Mouse (Mus musculus) right cerebral cortex, adult 2 months (tissue): ENCODE results near the gene Gm21905.

Source experiments
- DNase-seq, 2 experiments: peaks; one replicate each; pipeline ENCODE4 v3.0.0; 2021 to 2022; ENCODE audit warnings: low spot score in 2 of 2

The Gm21905 gene

DNA sequence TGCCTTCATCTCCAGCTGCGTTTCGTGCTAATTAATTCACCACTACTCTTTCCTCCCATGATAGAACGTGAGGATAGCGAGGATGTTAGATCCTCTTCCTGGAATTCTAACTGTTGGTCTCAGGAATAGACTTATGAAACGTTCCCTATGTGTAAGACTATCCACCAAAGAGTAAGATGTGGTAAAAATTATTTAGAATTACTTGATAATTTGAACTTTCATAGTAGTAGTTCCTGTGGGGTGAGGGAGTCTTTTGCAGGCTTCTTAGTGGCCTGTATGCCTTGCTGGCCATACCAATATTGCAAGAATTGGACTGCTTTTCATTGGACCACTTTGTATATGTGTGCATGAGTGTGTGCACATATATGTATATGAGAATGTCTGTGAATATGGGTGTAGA lies at the start of gene Gm21905:
Gene Gm21905, minus strand, starts transcription at position 101 of the 400 bp plus-strand sequence.
- DNase-seq = no peak

DNA sequence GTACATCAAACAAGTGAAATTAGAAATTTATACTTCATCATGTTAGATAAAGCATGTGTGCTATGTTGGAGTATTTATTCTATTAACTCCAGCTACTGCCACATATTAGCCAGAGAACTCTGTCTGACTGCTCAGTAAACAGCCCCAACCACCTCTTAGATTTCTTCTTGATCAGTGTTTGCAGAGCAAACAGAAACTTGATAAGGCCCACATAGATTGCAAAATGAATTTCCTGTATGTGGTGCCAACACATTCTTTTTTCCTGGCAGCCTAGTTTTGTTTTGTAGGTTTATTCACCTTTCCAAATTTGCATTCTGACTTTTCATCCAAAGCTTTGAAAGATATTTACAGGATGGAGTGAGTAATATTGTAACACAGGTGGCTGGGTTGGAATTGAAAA lies 44.2 kb upstream of the Gm21905 start:
- no peak for DNase-seq

DNA sequence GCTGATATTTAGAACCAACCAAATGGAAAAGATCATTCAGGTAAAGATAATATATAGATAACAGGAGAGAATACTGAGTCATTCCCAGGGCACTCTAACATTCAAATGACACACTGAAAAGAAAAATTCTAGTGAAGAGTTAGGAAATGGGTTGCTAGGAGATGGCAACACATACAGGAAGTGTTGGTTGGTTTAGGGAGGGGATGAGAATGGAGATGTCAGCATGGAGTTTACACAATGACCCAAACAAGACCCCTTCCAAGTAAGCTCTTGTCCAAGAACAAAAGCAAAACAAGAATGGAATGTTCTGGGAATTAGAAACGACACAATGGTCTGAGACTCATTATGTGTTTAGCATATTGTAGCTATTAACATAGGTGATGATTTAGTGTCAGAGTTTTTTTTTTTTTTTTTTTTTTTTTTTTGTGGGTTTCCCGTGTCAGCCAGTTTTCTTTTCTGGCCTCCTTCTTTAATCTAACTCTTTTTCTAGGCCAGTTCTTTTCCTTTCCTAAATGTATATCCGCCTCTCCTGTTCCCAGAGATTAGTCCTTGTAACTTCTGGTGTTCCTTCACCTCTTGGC lies 35.8 kb upstream of the Gm21905 start:
- DNase-seq = no peak

DNA sequence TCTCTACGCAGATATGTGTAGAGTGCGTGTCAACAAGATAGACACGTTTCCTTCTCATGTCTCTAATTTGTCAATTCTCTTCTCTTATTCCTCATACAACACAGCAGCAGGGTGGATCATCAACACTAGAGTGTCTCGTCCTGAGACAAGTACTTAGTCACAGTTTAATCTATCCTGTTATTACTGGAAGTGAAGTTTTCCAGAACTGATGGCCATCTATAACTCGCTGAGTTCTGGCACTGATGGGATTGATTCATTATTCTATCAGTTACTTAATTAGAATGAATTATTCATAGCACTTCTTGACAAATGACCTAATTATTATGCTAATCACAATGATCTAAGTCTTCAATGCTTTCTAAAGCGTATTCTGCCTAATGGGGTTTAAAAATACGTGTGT lies 23.3 kb upstream of the Gm21905 start:
- no peak for DNase-seq

DNA sequence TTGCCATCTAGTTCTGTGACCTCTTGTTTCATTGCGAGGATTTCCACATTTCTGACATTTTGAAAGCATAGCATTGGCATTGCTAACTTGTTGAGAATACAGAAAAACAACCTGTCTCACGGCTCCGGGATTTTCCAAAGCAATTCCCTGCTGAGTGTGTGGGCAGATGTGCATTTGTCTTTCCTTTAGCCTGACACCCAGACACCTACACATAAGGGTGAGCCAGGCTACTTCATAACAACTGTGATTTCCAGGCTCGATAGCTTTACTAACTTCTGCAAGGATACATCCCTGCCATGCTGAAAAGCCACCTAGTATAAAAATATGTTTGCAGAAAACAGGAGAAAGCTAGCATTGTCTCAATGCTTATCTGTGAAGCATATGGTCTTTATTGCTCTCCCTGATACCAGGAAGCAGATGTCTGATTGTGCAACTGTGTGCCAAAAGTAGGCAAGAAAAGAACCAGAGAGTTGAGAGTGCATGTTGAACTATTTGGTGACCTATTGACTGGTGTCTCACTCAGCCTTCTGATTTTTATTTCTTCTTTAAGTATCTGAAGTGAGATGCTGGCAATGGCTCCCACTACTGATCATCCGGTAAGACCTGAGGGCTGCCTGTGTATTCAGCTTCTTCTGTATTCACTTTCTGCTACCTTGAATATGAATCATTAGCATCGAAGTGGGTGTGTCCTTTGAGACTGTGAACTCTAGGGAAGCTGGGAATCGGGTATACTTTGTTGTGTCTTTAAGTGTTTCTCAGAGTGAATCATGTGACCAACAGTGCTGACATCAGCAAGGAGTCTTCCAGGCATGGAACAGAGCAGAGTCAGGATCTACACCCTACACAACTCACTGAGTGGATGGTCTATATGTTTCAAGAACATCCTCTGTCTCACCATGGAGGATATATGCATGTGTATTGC lies 15.7 kb upstream of the Gm21905 start:
- peak; percentile 19 to 47 for DNase-seq

DNA sequence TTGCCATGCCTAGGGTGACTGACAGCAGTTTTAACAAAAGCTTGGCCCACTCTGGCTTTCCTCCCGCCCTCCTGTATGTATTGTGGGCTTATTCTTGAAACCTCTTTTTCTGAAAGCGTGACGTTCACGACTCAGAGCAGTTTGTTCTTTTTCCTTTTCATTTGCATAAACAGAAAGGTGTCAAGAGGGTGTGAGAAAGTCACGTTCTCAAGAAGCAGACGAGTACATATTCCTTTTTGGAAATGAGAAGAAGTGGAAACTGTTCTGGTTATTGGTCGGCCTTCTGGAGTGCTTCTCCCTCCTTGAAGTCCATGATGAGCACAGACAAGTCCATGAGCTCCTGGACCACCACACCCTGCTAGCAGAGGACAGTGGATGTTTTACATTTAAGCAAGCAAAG lies 9.3 kb upstream of the Gm21905 start:
- DNase-seq = no peak

DNA sequence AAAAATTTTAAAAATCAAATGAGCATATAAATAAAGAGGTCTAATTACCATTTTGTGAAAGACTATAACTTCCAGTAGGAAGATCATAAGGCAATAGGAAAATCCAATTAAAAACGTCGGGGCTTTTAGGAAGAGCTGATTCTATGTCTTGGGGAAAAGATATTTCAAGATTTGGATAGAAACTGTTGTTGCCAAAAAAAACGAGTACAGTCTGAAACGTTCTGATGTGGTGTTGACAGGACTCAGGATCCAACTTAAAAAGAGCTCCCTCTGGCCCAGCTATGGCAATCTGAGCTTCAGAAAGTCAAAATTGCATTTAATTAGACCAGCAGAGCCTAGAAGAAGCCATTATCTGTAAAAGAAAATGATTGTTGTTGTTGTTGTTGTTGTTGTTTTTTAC lies 7.9 kb upstream of the Gm21905 start:
- no peak for DNase-seq

DNA sequence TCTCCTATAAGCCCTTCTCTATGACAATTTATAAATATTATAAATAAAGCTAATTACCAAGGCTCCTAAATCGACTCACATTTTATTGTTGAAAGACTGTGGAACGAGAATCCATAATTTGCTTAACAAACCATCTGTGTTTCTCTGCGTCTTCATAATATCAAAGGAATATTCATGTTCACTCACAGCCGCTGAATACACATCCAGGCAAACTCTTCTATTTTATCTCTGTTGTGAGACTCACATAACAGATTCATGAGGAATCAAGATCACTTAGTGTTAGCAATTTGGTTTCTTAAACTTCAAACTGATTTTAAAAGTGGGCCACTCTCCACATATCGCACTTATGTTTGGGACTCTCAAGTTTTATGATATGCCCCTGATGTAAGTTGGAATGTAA lies 1.9 kb upstream of the Gm21905 start:
- DNase-seq = no peak

DNA sequence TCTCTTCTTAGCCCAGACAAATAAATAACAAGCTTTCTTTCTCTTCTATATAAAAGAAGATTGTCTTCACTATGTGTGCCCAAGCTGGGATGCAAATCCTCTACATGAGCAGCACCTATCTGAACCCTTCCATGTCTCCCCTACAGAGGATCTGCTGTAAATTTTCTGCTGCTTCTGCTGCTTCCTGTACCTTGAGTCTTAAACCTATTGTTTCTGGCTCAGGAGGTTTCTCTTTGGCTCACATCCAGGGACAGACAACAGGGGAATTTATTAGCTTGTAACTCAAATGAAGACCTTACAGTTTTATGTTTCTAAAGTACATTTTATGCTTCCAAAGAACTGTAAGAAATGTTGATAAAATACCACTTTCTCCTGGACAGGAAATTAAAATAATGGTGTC lies 785 bp upstream of the Gm21905 start:
- no peak for DNase-seq

DNA sequence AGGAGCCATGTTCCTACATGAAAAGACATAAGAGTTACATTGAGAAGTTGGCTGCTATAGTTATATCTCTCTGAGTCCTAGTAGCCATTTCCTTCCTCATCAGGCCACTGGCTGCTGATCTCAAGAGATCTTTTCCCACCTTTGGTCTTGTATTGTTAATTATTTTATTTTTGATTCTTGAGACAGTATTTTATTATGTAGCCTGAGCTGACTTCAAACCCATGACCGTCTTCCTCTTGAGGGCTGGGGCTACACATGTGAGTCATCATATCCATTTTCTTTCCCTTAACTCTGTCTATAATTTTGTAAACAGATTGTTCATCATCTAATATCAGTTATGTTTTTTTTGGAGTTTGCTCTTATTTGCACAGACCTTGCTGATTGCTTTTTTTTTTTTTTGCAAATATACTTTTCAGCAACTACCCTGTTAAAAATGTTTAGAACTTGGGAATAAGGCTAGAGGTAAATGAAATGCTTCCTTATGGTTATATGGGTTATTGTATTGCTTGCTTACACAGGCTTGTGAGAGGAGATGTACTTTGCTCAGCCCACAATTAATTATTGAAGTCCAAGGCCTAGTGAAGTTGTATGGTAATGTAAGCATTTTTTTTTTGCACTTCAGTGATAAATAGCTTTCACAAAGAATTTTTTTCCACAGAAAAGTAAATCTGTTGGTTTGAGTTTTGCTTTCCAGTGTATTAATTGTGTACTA lies 2.0 kb downstream of the Gm21905 start:
- DNase-seq = no peak

DNA sequence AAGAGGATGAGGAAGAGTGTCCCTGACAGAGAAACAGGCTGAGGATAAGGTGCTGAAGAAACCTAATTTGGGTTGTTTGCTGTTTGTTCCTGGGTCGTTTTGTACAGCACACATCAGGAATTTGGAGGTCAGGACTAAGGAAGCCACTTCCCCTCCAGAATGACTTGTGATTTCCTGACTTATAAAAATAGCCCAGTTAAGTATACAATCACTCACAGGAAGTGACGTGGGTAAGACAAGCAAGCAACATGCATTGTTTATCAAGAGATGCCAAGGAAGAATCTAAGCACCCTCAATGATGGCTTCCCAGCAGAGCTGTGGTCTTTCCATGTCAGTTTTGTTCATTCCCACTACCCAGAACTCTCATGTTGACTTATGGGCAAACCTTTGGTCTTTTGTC lies 3.0 kb downstream of the Gm21905 start:
- DNase-seq = no peak

DNA sequence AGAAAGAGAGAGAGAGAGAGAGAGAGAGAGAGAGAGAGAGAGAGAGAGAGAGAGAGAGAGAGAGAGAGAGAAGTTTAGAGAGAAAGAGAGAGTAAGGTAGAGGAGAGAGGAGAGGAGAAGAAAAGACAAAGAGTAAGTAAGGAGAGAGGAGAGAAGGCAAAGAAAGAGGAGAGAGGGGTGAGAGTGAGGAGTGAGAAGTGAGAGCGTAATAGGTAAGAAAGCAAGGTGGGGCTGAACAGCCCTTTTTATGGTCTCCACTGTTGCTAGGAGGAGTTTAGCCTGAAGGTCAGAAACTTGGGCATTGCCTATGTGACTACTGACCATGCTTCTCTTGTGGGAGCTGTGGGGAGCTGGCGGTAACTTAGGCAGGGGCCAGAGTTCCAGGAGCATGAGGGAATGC lies 4.9 kb downstream of the Gm21905 start, which contains the start of gene Gm5108:
Gene Gm5108, plus strand, starts transcription at position 301 of the 400 bp plus-strand sequence.
- no peak for DNase-seq

DNA sequence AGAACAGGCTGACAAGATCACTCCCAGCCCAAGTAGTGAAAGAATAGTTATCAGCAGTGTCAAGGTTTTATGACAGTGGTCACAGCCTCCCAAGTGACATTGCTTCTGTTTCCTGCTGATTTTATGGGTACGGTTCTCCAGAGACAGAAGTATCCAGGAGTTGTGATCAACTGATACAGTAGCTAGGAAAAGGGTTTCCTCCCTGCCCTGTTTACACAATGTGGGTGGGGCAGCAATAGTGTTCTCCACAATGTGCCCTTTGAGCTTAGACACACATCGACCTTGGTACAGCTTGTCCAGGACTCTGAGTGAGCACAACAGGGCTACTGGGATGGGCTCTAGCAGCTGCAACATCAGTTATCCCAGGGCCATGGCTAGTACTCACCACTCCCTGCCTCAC lies 14.6 kb downstream of the Gm21905 start:
- no peak for DNase-seq

DNA sequence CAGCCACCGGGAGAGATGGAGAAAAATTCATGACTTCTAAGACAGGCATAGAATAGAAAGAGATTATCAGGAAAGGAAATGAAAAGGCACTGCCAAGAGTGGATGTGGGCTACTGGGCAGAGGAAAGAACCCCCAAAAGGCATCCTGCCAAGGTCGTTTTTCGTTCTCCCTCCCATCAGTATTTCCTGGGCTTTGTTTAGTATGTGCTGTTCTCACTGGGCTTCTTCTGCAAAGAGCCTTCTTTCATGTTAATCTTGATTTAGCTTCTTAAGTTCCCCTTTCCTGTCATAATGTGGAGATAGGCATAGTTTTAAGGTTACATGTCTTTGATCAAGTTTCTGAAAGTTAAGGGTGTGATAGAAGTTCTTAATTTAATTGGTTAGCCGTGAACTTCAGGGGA lies 15.6 kb downstream of the Gm21905 start:
- no peak for DNase-seq

DNA sequence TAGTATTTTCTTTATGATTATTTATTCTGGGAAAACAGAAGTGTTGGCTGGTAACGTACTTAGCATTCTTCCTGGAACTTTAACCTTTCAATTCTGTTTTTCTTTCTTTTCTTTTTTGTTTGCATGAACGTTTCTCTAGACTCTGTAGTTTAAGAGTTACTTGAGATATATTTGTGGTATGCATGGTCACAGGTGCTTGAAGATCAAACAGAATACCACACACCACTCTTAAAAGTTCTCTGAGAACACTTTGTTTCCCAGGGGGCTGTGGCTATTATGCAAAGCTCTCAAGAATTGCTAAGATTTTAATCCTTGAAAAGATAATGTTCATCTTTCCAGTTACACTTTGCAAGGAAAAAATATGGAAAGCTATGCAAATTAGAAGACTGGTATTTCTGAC lies 41.7 kb downstream of the Gm21905 start:
- DNase-seq = no peak

DNA sequence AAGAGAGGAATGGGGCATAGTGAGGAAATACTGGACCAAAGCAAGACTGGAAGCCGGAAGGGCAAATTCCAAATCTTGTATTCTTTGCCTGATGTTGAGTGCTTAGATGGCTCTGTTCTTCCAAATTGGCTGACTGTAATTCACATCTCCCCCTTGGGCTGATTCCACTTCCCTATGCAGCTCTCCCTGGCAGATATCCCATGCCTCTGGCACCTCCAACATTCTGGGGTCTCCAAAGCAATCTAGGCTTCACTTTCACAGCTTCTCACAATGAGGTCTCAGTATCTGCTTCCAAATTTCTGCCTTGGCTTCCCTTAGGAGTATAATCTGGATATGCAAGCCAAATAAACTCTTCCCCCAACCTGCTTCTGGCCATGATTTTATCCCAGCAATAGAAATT lies 47.3 kb downstream of the Gm21905 start:
- DNase-seq = no peak

DNA sequence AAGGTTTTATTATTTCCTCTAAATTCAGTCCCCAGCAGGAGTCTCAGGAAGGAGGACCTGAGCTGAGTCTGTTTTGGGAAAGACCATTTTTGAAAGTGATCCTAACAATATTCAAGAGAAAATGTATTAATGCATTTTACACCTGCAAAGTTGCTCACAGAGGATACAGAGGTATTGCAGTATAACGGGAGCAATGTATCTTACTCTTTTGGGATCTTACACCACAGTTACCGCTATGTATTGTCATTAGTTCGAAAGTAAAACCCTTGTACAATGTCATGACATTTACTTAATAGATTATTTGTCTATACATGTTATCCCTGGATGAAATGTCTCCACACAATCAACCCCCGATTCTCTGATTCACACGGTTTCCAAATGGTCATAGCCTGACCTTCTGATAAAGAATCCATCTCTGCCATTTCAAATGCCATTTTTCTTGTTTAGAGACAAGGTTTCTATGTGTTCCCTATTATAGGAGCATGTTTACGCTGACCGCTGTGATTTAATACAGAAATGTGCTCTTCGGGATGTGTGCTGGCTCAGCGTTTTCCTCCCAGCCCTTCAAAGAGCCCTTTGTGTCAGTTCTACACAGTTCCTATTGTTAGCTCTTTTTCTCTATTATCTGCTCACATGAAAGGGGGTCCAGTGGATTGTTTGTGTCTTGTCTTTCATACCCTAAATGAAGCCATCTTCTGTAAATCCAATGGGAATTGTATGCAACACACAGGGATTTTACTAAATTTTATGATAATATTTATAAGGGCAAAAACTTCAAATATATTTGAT lies 61.6 kb downstream of the Gm21905 start:
- no peak for DNase-seq

DNA sequence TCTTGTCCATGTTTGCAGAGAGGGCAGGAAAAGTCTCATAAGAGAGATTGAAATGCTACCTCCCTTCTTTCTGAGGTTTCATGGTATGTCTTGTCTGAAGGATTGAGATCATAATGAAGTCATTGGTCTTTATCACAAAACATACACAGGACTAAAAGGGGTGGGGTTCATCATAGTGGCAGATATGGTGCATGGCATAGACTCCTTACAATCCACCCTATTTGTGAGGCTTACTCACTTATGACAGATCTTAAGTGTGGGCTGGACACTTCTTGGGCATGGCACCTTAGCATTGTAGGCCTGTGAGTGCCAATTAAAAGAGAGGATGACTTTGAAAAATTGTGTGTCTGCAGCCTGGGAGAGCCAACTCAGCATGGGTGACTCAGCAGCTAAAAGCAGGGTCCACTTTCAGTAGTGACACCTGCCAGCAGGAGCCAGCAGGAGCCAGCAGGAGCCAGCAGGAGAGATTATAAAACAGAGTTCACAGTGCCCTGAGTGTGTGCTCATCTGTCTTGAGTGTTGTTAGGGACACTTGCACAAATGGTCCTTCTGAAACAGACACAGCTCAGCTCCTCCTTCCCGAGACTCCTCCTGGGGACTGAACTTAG lies 62.6 kb downstream of the Gm21905 start:
- no peak for DNase-seq
